Mouse (Mus musculus): ENCODE measurements around the gene Plekhh3.

DNA sequence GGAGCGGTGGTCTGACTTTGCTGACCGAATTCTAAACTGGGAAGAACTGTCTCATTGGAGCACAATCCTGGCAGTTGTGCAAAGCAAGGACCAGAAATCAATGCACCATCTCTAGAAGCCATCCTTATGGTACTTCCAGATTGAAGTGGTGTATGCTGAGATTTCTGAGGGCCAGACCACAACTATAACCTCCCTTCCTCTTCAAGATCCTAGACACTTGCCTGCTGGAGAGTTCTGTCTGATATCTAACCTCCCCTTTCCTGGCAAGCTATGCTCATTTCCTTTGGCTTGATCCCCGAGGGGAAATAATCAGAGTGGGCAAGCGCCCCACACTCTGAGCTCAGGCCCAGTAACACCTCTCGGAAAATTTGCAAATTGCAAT, 1.3 kb upstream of the Plekhh3 start:
- no peak for TF ChIP-seq ZC3H11A (IDR thresholded peaks at IDR 0.05; ENCODE audit: borderline replicate concordance, low read depth, low read length)
- TF ChIP-seq MAFK (IDR thresholded peaks at IDR 0.05; ENCODE audit: insufficient read depth, low read depth, low read length), result no peak
- TF ChIP-seq ZNF384 (IDR thresholded peaks at IDR 0.05; ENCODE audit: low read depth, low read length), result no peak

Data from ES-E14 (cell line).